Mouse (Mus musculus) monocyte, adult 5-6 weeks (primary cell): ENCODE measurements around the gene Gm49369. TPM values are rescaled to one million over a fixed set of nuclear protein-coding genes. Genes with fewer than 3 reads are reported as not detected.
A peak's percentile ranks its signal among the peaks of the same experiment; 100 is the strongest.

Experiments used
- ATAC-seq: fragments of 153-309, 156-312 bp; replicated peaks from 2 replicates; pipeline ENCODE4 v1.8.0; 2017; ENCODE audit warnings: mild to moderate bottlenecking; ENCODE audit not compliant: low TSS enrichment, insufficient number of reproducible peaks, severe bottlenecking, poor library complexity, low FRiP score
- total RNA-seq: library from RNA; stranded (forward); fragments of 200-1000, 200-491, 200-594 nt; gene quantifications from 3 replicates; pipeline ENCODE4 v1.2.3, GENCODE M21; 2017

The Gm49369 gene
- total RNA-seq, 1 experiment from 2014 or later, result 290 TPM

- ATAC-seq, result peak; percentile 3; the same call in 1 of the 2 replicates
Observed at GRCm38 (mm10) chr7:142396611-142397010, 14.1 kb upstream of the Gm49369 start.

- ATAC-seq, result no peak
Observed at GRCm38 (mm10) chr7:142395472-142395871, 13.0 kb upstream of the Gm49369 start.

- peak; percentile 45 for ATAC-seq
Observed at GRCm38 (mm10) chr7:142394261-142395190, 12.1 kb upstream of the Gm49369 start.

GRCm38 (mm10) chr7:142393191-142393590, 10.7 kb upstream of the Gm49369 start:
- 0 out of 2 replicates have a peak, but pooled peaks have one; percentile 16 for ATAC-seq

- ATAC-seq, result no peak
Observed at GRCm38 (mm10) chr7:142391609-142392008, 9.1 kb upstream of the Gm49369 start.

GRCm38 (mm10) chr7:142391108-142391507, 8.6 kb upstream of the Gm49369 start:
- no peak for ATAC-seq

- ATAC-seq, result peak; percentile 20
Observed at GRCm38 (mm10) chr7:142389961-142390650, 7.6 kb upstream of the Gm49369 start.

- no peak for ATAC-seq
Observed at GRCm38 (mm10) chr7:142388740-142389139, 6.3 kb upstream of the Gm49369 start.

- no peak for ATAC-seq
Observed at GRCm38 (mm10) chr7:142388198-142388597, 5.7 kb upstream of the Gm49369 start.

GRCm38 (mm10) chr7:142387419-142388148, 5.1 kb upstream of the Gm49369 start, which contains the start of gene Ctsd:
Gene Ctsd (minus strand): TSS chr7:142388038.
- peak; percentile 58 for ATAC-seq

GRCm38 (mm10) chr7:142386621-142387201, 4.2 kb upstream of the Gm49369 start:
- no peak for ATAC-seq

GRCm38 (mm10) chr7:142385742-142386403, 3.4 kb upstream of the Gm49369 start:
- ATAC-seq, result no peak

GRCm38 (mm10) chr7:142384306-142384705, 1.8 kb upstream of the Gm49369 start:
- no peak for ATAC-seq

GRCm38 (mm10) chr7:142381175-142381574, 1.3 kb downstream of the Gm49369 start:
- ATAC-seq, result 0 out of 2 replicates have a peak, but pooled peaks have one; percentile 14

- ATAC-seq, result peak; percentile 28; the same call in 1 of the 2 replicates
Observed at GRCm38 (mm10) chr7:142379186-142379585, 3.3 kb downstream of the Gm49369 start.

GRCm38 (mm10) chr7:142377233-142377925, 5.1 kb downstream of the Gm49369 start:
- ATAC-seq, result no peak

- ATAC-seq, result no peak
Observed at GRCm38 (mm10) chr7:142376096-142376495, 6.4 kb downstream of the Gm49369 start.
